Mouse (Mus musculus) embryo, embryonic 10 days (tissue): ENCODE results near the gene Cdkl5.
A peak's percentile ranks its signal among the peaks of the same experiment; 100 is the strongest.

Experiments used
- DNase-seq: peaks from one replicate; pipeline ENCODE4 v3.0.0-alpha.2; 2015; ENCODE audit warnings: low spot score

Cdkl5 gene

DNA sequence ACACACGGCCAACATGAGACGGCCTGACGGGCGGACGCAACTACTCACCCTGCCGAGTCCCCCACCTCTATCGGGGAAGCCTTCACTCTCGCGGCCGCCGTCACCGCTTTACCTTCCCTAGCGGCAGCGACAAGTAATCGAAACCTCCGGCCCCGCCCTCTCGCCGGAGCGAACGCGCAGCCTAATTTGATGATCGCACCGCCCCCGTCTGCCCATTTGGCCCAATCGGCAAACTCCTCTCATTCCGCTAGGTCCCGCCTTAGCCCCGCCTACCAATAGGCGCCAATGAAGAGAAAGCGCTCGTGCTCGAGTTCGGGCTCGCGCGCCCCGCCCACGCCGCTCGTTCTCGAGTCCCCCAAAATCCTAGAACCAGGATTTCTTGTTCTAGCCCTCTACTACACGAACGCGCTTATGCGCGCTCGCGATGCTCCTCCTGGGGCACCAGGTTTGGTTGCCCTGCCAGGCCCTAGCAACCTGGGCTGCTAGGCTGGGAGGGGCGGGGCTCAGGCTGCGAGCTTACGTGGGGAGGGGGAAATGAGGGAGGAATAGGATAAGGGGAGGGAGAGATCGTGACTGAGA is at the start of gene Cdkl5:
Gene Cdkl5 (minus strand): TSS at position 162 of the 579 bp plus-strand sequence.
- DNase-seq: peak; percentile 94

GRCm38 (mm10) chrX:161033235-161033803 is 38.8 kb upstream of the Cdkl5 start:
- peak; percentile 71 for DNase-seq

DNA sequence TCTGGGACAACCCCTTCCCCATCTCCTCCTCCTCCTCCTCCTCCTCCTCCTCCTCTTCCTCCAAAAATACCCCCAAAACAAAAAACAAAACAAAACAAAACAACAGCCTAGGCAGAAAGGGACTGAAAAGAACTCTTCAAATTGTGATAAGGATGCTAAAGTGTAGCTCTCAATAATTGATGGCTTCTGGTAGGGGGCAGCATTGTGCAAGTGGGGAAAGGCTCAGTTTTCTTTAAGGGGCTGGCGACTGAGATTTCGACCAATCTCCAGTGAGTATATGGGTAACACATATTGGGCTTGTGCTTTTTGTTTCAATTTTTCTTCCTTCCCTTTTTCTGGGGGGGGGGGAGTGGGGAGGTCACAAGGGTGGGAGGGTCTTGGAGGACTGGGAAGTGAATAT is 37.9 kb upstream of the Cdkl5 start:
- DNase-seq: peak; percentile 29

DNA sequence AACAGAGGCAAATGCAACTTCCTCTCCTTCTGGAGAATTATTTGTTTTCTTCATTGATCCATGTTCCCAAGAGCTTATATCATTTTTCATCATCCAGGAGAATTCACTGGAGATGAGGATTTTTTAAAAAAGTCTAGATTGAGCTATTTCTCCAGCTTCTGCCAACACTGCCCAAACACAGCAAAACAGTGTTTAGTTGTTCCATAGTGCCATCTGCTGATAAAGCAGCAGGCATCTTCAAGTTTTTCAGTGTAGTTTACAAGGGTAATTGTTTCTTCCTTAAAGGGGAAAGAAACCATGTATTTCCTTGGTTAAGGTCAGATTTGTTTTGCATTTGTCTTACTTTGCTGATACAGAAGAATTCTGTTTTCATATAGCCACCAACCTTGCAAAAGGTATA is 35.7 kb upstream of the Cdkl5 start:
- DNase-seq: no peak

GRCm38 (mm10) chrX:161024475-161024874 is 30.0 kb upstream of the Cdkl5 start:
- DNase-seq: no peak

GRCm38 (mm10) chrX:161021548-161021947 is 27.0 kb upstream of the Cdkl5 start:
- peak; percentile 6 for DNase-seq

DNA sequence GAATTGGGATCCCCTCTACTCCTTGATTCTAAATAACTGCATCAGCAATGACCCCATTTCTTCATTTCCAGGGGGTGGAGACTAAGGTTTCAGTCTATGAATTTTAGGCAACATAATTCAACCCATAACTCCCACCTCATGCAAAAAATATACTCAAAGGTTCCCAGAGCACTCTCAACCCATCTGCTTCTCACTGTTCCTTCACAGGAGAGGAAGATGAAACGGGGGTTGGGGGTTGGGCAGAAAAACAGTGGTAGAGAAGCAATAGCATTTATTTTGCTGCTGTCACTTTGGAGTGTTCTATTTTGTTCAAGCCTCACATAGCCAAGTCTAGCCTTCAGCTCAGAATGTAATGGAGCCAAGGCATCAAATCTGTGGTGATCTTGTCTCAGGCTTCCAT is 23.7 kb upstream of the Cdkl5 start:
- DNase-seq: no peak

DNA sequence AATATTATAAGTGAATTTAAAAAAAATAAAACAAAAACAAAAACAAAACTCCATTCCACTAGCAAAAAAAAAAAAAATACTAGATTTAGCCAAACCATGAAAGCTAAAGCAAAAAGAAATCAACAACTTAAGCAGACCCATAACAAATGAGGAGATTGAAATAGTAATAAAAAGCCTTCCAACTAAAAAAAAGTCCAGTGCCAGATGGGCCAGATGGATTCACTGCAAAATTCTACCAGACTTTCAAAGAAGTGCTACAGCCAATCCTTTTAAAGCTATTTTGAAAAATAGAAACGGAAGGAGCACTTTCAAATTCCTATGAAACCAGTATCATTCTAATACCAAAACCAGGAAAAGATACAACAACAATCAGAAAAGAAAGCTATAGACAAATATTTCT is 11.8 kb upstream of the Cdkl5 start:
- DNase-seq: no peak

- peak; percentile 61 for DNase-seq
These were observed 1.5 kb upstream of the Cdkl5 start for GRCm38 (mm10) chrX:160996051-160996450.

DNA sequence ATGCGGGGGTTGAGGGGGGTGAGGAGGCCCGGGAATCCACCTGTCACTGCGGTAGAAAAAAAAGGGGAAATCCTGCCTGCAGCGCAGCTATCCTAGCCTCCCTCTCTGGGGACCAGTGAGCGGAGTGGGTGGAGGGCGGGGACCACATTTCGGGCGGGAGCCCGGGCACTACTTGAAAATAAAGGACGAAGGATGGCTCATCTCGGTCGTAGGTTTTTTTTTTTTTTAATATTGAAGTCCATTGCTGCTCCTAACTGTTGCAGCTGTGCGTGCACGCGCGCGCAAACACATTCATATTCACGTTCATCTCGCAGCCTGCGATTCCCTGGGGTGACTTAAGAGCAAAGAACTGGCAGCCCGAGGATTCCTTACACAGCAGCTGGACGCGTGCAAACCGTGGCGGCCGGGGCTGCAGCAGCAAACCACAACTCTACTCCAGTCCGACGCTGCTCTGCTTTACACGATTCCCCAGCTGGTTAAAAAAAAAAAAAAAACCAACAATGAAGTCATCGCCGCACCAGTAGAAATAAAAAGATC is 695 bp upstream of the Cdkl5 start:
- DNase-seq: peak; percentile 68

- no peak for DNase-seq
These were observed 560 bp downstream of the Cdkl5 start for GRCm38 (mm10) chrX:160993749-160994539.

GRCm38 (mm10) chrX:160992703-160993102 is 1.8 kb downstream of the Cdkl5 start:
- DNase-seq: no peak

GRCm38 (mm10) chrX:160990276-160990675 is 4.2 kb downstream of the Cdkl5 start:
- DNase-seq: no peak

- DNase-seq: no peak
These were observed 16.6 kb downstream of the Cdkl5 start for GRCm38 (mm10) chrX:160977919-160978318.

GRCm38 (mm10) chrX:160971991-160972545 is 22.4 kb downstream of the Cdkl5 start:
- no peak for DNase-seq

DNA sequence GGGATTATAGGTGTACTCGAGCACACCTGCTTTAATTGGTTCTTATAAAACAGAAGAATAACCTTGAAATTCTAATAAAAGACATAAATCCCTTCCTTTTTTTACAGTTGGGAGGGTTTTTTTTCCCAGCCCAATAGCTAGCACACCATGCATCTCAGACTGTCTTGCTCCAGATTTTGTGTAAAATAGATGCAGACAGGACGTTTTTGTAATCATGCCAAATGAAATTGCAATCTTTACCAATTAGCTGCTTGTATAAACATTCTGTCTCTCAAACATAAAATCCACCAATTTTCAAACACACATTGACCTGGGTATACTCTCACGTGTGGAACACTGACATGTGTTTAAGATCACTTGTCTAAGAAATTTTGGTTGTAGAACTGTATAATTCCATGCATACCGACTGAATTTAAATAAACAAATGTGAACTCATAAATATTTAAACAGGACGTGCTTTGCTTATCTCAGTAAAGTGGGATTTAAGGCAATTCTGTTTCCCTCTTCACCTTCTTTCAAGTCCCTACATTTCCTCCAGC is 35.8 kb downstream of the Cdkl5 start:
- DNase-seq: no peak

- no peak for DNase-seq
These were observed 44.9 kb downstream of the Cdkl5 start for GRCm38 (mm10) chrX:160949583-160949982.

- DNase-seq: no peak
These were observed 49.8 kb downstream of the Cdkl5 start for GRCm38 (mm10) chrX:160944722-160945121.

GRCm38 (mm10) chrX:160935541-160935940 is 59.0 kb downstream of the Cdkl5 start:
- DNase-seq: peak; percentile 13

- no peak for DNase-seq
These were observed 63.8 kb downstream of the Cdkl5 start for GRCm38 (mm10) chrX:160930656-160931055.

- no peak for DNase-seq
These were observed 65.6 kb downstream of the Cdkl5 start for GRCm38 (mm10) chrX:160928870-160929269.

GRCm38 (mm10) chrX:160919022-160919637 is 75.4 kb downstream of the Cdkl5 start:
- DNase-seq: no peak
